Mouse (Mus musculus) brain, adult 2 months (tissue): Measurements from ENCODE around the gene Pdha2.

ENCODE experiments used
- DNase-seq: peaks from one replicate; pipeline ENCODE4 v3.0.0; 2011; ENCODE audit warnings: low read depth, low spot score

Pdha2 gene

GRCm38 (mm10) chr3:141212255-141212654 lies at the start of gene Pdha2:
Pdha2 (minus strand) TSS chr3:141212355.
- DNase-seq, result no peak

DNA sequence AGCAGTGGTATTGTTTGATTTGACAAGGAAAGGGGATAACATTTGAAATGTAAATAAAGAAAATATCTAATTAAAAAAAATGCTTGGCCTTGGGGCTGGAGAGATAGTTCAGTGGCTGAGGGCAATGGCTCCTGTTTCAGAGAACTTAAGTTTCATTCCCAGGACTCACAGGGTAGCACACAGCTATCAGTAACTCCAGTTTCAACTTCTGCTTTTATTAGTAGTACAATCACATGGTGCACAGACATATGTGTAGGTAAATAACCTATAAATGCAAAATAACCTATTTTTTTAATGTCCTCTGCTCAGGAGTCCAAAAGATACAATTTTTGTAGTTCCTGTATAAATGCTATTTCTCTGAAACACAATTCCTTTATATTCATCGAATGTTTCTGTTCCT lies 48.4 kb upstream of the Pdha2 start:
- no peak for DNase-seq

DNA sequence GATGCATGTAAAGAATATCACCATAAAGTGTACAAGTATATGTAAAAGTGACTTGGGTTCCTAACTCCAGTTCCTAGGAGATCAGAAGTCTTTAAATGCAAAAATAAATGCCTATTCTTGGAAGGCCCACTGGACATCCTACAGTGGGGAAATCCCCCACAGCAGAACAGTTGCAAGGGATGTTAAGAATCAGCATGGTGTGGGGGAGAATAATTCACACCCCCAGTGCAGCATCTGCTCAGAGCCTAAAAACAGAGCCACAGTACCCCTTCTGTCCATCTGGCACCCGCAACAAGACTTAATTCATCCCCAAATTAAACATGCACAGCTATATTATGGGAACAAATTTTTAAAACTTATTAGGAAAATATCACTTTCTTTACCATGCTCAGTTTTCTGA lies 39.3 kb upstream of the Pdha2 start:
- DNase-seq, result peak; percentile 88

- DNase-seq, result peak; percentile 4
Measured at GRCm38 (mm10) chr3:141244725-141245298, 32.7 kb upstream of the Pdha2 start.

DNA sequence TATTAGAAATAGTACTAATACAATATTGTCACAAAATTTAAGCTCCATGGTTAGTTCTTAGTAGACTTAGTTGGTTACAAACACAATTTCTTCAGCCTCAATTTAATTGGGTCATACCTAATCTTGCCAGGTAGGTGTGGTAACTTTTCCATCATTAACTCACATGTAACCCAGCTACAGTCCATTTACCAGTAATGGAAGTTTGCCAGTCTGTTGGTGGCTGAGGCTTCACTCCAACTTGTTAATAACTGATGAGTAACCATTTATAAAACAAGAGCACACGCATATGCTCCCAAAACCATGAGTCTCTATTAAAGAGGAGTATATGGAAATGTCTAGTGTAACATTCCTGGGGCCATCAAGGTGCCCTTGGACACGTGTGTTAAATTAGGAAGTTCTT lies 25.9 kb upstream of the Pdha2 start:
- DNase-seq, result no peak

DNA sequence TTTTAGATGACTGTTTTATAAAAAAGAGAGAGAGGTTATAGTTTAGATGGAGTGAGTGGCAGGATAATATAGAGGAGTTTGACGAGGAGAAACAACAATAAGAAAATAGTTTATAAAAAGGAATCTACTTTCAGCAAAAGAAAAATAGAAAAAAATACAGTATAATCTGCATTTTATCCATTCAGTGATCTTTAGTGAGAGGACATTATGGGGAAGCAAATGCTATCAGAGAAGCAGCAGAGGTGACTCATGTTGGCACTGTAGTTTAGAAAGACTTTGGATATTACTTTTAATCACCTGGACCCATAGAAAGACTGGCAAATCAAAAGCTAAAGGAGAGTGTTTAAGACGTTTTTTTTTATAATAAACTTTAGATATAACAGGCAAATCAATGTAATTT lies 17.0 kb upstream of the Pdha2 start:
- DNase-seq, result no peak

GRCm38 (mm10) chr3:141222339-141222738 lies 10.2 kb upstream of the Pdha2 start:
- peak; percentile 33 for DNase-seq

DNA sequence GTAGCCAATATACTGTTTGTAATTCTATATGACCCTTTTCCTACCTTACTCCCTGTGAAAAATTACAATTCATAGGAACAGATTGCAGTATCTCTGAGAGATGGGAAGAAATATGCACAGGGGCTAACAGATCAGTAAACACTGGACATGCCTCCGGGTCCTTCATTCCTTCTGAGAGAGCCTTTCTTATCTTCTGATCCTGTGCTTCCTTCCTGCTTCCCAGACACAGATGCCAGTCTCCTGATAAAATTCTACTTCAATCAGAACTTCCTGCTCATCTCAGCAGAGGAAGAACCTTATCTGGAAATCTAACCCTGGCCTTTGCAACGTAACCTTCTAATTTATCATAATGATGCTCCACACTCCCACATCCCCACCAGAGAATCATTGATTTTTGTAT lies 6.4 kb upstream of the Pdha2 start:
- DNase-seq, result no peak

DNA sequence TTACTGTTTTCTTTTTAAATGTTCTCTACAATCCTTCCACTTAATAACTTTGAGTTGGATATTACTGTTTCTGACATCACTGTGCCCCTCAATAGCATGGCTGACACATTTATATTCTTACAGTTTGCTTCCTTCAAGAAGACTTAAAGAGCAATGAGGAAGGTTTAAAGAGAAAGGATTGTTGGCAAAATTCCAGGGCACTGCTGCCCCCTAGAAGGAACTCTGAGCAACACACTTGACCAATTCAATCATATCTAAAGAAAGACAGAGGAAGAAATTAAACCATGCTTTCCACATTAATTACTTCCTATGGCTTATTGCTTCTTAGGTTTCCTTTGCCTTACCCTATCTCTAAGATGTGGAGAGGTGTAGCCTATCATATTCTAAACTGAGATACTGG lies 4.8 kb upstream of the Pdha2 start:
- DNase-seq, result no peak

- DNase-seq, result no peak
Measured at GRCm38 (mm10) chr3:141216237-141216636, 4.1 kb upstream of the Pdha2 start.

DNA sequence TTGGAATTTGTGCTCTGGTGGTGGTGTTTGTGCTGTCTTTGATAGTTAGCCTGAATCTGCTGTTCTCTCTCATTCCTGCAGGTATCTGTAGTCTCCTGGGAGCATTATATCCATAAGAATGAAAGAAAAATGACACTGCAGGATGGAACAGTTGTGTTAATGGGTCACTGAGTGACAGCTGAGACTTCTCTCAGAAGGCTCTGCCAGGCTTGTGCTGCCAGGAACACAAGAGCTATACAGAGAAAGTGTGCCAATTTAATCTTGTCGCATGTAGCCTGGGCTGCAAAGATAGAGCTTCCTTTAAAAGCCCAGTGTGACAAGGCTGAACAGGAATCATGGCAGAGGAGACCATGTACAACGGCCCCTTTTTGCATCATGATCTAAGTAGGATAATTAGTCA lies 2.6 kb upstream of the Pdha2 start:
- DNase-seq, result peak; percentile 62

- DNase-seq, result no peak
Measured at GRCm38 (mm10) chr3:141214197-141214596, 2.0 kb upstream of the Pdha2 start.

- no peak for DNase-seq
Measured at GRCm38 (mm10) chr3:141211644-141212043, 511 bp downstream of the Pdha2 start.

DNA sequence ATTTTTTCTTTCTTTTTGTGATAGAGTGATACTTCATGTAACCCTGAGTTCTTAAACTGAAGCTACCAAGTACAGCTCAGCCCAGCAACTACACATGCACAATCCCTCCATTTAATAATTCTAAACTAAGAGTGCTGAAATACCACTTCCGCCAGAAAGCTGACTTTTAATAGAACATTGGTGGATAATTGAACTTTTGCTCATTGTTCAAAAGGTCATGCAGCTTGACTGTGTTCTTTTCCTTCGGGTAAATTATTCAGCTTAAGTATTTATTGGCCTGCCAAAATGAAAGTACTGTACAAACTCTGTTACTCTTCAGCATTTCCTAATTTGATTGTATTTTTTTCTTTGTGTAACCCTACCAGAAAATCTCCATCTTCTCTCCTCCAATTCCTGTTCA lies 10.4 kb downstream of the Pdha2 start:
- DNase-seq, result no peak

- peak; percentile 4 for DNase-seq
Measured at GRCm38 (mm10) chr3:141197308-141197861, 14.8 kb downstream of the Pdha2 start.

GRCm38 (mm10) chr3:141191653-141192052 lies 20.5 kb downstream of the Pdha2 start:
- no peak for DNase-seq

GRCm38 (mm10) chr3:141190429-141190828 lies 21.7 kb downstream of the Pdha2 start:
- no peak for DNase-seq

- peak; percentile 8 for DNase-seq
Measured at GRCm38 (mm10) chr3:141160986-141161385, 51.2 kb downstream of the Pdha2 start.
